Mouse (Mus musculus): ENCODE results near the gene Dpf3. TPM values are rescaled to one million over a fixed set of nuclear protein-coding genes. Genes with fewer than 3 reads are reported as not detected.

Gene Dpf3
- polyA plus RNA-seq, 1 experiment from 2014 or later: 3.0 TPM

GRCm38 (mm10) chr12:83260540-83260939 is 227.0 kb downstream of the Dpf3 start:
- H3K27me3 ChIP-seq: no peaks in the 10 kb centered on the region
- H3K36me3 ChIP-seq: no peaks in the 10 kb centered on the region
- no peak for ATAC-seq (ENCODE audit: insufficient number of reproducible peaks, insufficient read depth, low FRiP score, low TSS enrichment, low read depth)
- H3K9me3 ChIP-seq: no peaks in the 10 kb centered on the region
- no peak overlapping the region for H3K4me2 ChIP-seq
- H3K27ac ChIP-seq: no peak overlapping the region
- no peak overlapping the region for H3K9ac ChIP-seq
- H3K4me3 ChIP-seq: no peak overlapping the region
- WGBS: 67% methylated on average over 2 of the region's 2 CpGs
- H3K4me1 ChIP-seq: no peaks in the 10 kb centered on the region

- WGBS: 82% methylated on average over 4 of the region's 4 CpGs
- no peaks in the 10 kb centered on the region for H3K4me1 ChIP-seq
- no peaks in the 10 kb centered on the region for H3K36me3 ChIP-seq
- no peak overlapping the region for H3K4me2 ChIP-seq
- H3K4me3 ChIP-seq: no peak overlapping the region
- H3K27ac ChIP-seq: no peak overlapping the region
- no peaks in the 10 kb centered on the region for H3K27me3 ChIP-seq
- no peak for ATAC-seq (ENCODE audit: insufficient number of reproducible peaks, insufficient read depth, low FRiP score, low TSS enrichment, low read depth)
- no peak overlapping the region for H3K9ac ChIP-seq
- H3K9me3 ChIP-seq: no peaks in the 10 kb centered on the region
These were observed 233.1 kb downstream of the Dpf3 start for GRCm38 (mm10) chr12:83254399-83254798.

DNA sequence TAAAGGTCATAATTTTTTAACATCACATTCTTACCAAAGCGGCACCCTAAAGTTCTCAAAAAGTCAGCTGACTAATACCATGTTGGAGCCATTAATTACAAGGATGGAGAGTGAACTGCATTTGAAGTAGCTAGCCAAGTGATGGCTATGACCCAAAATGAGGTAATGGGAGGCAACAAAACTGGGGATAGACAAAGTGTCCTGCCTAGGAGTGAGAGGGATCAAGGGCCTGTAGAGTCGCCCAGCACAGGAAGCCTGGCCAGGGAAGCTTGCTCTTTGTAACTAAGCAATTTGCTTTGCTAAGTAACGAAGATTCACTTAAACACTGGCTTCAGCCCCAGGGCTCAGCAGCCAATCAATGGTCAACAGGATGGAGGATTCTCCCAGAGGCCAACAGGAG is 238.4 kb downstream of the Dpf3 start:
- H3K27ac ChIP-seq: no peak overlapping the region
- H3K27me3 ChIP-seq: no peaks in the 10 kb centered on the region
- WGBS: 70% methylated on average over 3 of the region's 3 CpGs
- no peak overlapping the region for H3K4me3 ChIP-seq
- no peaks in the 10 kb centered on the region for H3K9me3 ChIP-seq
- no peak overlapping the region for H3K4me2 ChIP-seq
- no peak for ATAC-seq (ENCODE audit: insufficient number of reproducible peaks, insufficient read depth, low FRiP score, low TSS enrichment, low read depth)
- H3K4me1 ChIP-seq: no peaks in the 10 kb centered on the region
- H3K36me3 ChIP-seq: no peaks in the 10 kb centered on the region
- H3K9ac ChIP-seq: no peak overlapping the region

DNA sequence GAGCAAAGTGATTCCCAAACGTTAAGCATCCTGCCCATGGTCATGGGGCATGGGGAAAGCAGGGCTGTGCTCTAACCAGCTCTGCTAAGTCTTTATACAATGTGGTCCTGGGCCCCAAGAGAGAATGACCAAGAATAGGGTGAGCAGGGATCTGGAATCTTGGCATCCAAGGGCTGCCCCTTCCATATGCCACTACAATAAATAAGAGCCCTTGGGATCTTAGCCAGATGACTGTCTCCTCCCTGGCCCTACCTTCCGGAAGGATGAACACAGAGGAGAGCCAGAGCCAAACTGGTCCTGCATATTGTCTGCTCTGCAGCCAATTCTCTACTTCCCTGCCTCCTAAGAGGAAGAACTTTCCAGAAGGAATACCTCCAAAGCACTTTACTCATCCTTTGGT is 238.9 kb downstream of the Dpf3 start:
- WGBS: 79% methylated on average over 2 of the region's 2 CpGs
- H3K9ac ChIP-seq: no peak overlapping the region
- H3K4me1 ChIP-seq: no peaks in the 10 kb centered on the region
- no peak for ATAC-seq (ENCODE audit: insufficient number of reproducible peaks, insufficient read depth, low FRiP score, low TSS enrichment, low read depth)
- no peak overlapping the region for H3K27ac ChIP-seq
- no peak overlapping the region for H3K4me2 ChIP-seq
- no peak overlapping the region for H3K4me3 ChIP-seq
- no peaks in the 10 kb centered on the region for H3K36me3 ChIP-seq
- no peaks in the 10 kb centered on the region for H3K27me3 ChIP-seq
- H3K9me3 ChIP-seq: no peaks in the 10 kb centered on the region

DNA sequence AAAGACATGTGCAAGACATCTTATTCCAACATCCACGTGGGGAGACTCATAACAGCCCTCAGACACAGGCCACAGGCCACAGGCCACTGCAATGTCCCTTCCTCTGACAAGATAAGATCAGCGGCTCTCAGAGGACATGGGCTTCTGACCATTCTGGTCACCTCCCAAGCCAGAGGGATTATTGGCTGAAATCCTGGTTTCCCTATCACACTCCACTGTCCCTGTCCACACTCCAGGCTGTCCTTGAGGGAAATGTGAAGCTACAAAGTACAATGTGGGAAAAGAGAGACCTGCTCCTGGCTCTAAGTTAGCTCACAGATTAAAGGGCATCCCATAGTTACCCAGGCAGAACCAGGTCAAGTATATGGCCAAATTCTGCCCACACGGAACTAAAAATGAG is 239.8 kb downstream of the Dpf3 start:
- ATAC-seq (ENCODE audit: insufficient number of reproducible peaks, insufficient read depth, low FRiP score, low TSS enrichment, low read depth): no peak
- no peak overlapping the region for H3K4me2 ChIP-seq
- no peaks in the 10 kb centered on the region for H3K27me3 ChIP-seq
- H3K9ac ChIP-seq: no peak overlapping the region
- H3K4me3 ChIP-seq: no peak overlapping the region
- 85% methylated on average over 3 of the region's 3 CpGs for WGBS
- no peak overlapping the region for H3K27ac ChIP-seq
- H3K4me1 ChIP-seq: no peaks in the 10 kb centered on the region
- no peaks in the 10 kb centered on the region for H3K36me3 ChIP-seq
- H3K9me3 ChIP-seq: no peaks in the 10 kb centered on the region

- Histone ChIP-seq H3K4me1 (no peaks in the 10 kb centered on the region), H3K36me3 (no peaks in the 10 kb centered on the region), H3K27ac (no peak overlapping the region), H3K27me3 (no peaks in the 10 kb centered on the region), H3K9ac (no peak overlapping the region), H3K4me2 (no peak overlapping the region), H3K4me3 (no peak overlapping the region), H3K9me3 (no peaks in the 10 kb centered on the region)
- WGBS: 69% methylated on average over 3 of the region's 3 CpGs
- ATAC-seq (ENCODE audit: insufficient number of reproducible peaks, insufficient read depth, low FRiP score, low TSS enrichment, low read depth): no peak
These were observed 246.5 kb downstream of the Dpf3 start for GRCm38 (mm10) chr12:83241022-83241421.

DNA sequence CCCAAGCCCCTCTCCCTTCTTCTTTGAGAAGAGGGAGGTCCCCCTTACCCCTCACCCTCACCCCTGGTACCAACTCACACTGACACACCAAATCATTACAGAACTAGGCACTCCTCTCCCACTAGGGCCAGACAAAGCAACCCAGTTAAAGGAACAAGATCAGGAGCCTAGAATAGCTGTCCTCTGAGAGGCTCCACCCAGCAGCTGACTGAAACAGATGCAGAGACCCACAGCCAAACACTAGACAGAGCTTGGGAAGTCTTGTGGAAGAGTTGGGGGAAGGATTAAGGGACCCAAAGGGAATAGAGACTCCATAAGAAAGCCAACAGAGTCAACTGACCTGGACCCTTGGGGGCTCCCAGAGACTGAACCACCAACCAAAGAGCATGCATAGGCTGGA is 246.9 kb downstream of the Dpf3 start:
- Histone ChIP-seq H3K27me3 (no peaks in the 10 kb centered on the region), H3K4me1 (no peaks in the 10 kb centered on the region), H3K9me3 (no peaks in the 10 kb centered on the region), H3K9ac (no peak overlapping the region), H3K4me2 (no peak overlapping the region), H3K27ac (no peak overlapping the region), H3K4me3 (no peak overlapping the region), H3K36me3 (no peaks in the 10 kb centered on the region)
- ATAC-seq (ENCODE audit: insufficient number of reproducible peaks, insufficient read depth, low FRiP score, low TSS enrichment, low read depth): no peak

GRCm38 (mm10) chr12:83235781-83236180 is 251.7 kb downstream of the Dpf3 start:
- Histone ChIP-seq H3K9ac (no peak overlapping the region), H3K9me3 (no peaks in the 10 kb centered on the region), H3K4me3 (no peak overlapping the region), H3K4me2 (no peak overlapping the region), H3K4me1 (no peaks in the 10 kb centered on the region), H3K27me3 (no peaks in the 10 kb centered on the region), H3K36me3 (no peaks in the 10 kb centered on the region), H3K27ac (no peak overlapping the region)
- no peak for ATAC-seq (ENCODE audit: insufficient number of reproducible peaks, insufficient read depth, low FRiP score, low TSS enrichment, low read depth)
- WGBS: 91% methylated on average over 6 of the region's 6 CpGs

DNA sequence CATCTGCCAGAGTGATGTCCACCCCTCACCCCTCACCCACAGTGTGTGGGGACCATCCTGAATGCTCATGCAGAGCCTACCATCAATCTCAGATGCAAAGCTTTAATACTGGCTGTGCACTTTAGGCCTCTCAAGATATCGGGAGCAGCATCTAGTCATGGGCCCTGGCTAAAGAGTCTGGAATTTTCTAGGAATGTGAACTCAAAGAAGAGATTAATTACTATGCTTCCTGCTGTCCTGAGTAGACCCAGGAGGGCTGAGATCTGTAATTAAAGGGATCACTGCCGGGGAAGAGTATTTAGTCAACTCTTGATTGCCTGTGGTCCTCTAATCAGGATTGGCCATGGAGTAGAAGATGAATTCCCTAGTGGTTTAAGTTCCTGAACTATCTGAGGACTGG is 252.5 kb downstream of the Dpf3 start:
- WGBS: 45% methylated on average over 2 of the region's 2 CpGs
- H3K4me2 ChIP-seq: no peak overlapping the region
- no peaks in the 10 kb centered on the region for H3K4me1 ChIP-seq
- H3K27ac ChIP-seq: no peak overlapping the region
- no peaks in the 10 kb centered on the region for H3K36me3 ChIP-seq
- no peak overlapping the region for H3K9ac ChIP-seq
- H3K27me3 ChIP-seq: no peaks in the 10 kb centered on the region
- H3K9me3 ChIP-seq: 0 out of 2 replicates have a peak, but pooled peaks cover 3% of the 10 kb centered on the region
- no peak for ATAC-seq (ENCODE audit: insufficient number of reproducible peaks, insufficient read depth, low FRiP score, low TSS enrichment, low read depth)
- no peak overlapping the region for H3K4me3 ChIP-seq

DNA sequence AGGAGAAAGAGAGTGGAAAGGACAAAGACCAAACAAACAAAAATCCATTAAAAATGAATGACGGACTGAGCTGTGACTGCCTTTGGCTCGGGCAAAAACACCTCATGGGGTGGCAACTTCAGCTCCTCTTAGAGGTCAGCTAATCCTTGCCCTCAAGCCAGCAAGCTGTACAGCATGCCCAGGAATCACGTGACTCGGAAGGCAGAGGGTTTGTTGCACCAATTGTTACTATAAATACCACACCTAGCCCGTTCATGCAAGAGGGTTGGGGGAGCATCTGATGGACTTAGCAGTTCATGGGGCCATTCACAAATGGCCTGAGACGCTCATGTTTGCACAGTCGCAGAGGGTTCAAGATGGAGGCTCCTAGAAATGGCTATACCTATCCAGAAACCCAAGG is 253.9 kb downstream of the Dpf3 start:
- Histone ChIP-seq H3K4me1 (no peaks in the 10 kb centered on the region), H3K9me3 (0 out of 2 replicates have a peak, but pooled peaks cover 3% of the 10 kb centered on the region), H3K4me3 (no peak overlapping the region), H3K4me2 (no peak overlapping the region), H3K36me3 (no peaks in the 10 kb centered on the region), H3K27ac (no peak overlapping the region), H3K27me3 (no peaks in the 10 kb centered on the region), H3K9ac (no peak overlapping the region)
- 58% methylated on average over 7 of the region's 7 CpGs for WGBS
- ATAC-seq (ENCODE audit: insufficient number of reproducible peaks, insufficient read depth, low FRiP score, low TSS enrichment, low read depth): no peak

DNA sequence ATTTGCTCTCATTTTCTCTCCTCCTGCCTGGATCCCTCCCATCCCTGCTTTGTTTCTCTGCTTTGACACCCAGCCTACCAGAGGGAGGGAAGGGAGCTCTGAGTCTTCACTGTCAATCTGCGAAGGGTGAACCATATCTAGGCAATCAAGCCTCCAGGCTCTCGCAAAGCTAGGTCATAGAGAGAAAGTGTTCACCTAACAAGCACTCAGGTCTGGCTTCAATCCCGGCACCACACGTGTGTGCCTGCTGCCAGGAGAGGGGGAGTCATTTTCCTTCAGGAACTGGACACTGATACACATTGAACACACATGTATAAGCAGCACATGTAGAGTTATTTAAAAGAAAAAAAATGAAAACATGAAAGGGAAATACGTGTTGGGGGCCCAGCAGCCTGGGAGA is 254.6 kb downstream of the Dpf3 start:
- H3K4me3 ChIP-seq: no peak overlapping the region
- 0 out of 2 replicates have a peak, but pooled peaks cover 3% of the 10 kb centered on the region for H3K9me3 ChIP-seq
- H3K4me1 ChIP-seq: no peaks in the 10 kb centered on the region
- ATAC-seq (ENCODE audit: insufficient number of reproducible peaks, insufficient read depth, low FRiP score, low TSS enrichment, low read depth): no peak
- WGBS: 51% methylated on average over 5 of the region's 5 CpGs
- no peak overlapping the region for H3K9ac ChIP-seq
- no peaks in the 10 kb centered on the region for H3K27me3 ChIP-seq
- H3K36me3 ChIP-seq: no peaks in the 10 kb centered on the region
- H3K4me2 ChIP-seq: no peak overlapping the region
- no peak overlapping the region for H3K27ac ChIP-seq

GRCm38 (mm10) chr12:83231258-83231657 is 256.3 kb downstream of the Dpf3 start:
- Histone ChIP-seq H3K4me1 (no peaks in the 10 kb centered on the region), H3K27ac (no peak overlapping the region), H3K36me3 (no peaks in the 10 kb centered on the region), H3K9ac (no peak overlapping the region), H3K9me3 (0 out of 2 replicates have a peak, but pooled peaks cover 3% of the 10 kb centered on the region), H3K4me2 (no peak overlapping the region), H3K4me3 (no peak overlapping the region), H3K27me3 (no peaks in the 10 kb centered on the region)
- WGBS: 78% methylated on average over 4 of the region's 4 CpGs
- ATAC-seq (ENCODE audit: insufficient number of reproducible peaks, insufficient read depth, low FRiP score, low TSS enrichment, low read depth): no peak

- no peak overlapping the region for H3K27ac ChIP-seq
- H3K9me3 ChIP-seq: 0 out of 2 replicates have a peak, but pooled peaks cover 3% of the 10 kb centered on the region
- 85% methylated on average over 6 of the region's 6 CpGs for WGBS
- ATAC-seq (ENCODE audit: insufficient number of reproducible peaks, insufficient read depth, low FRiP score, low TSS enrichment, low read depth): no peak
- H3K9ac ChIP-seq: no peak overlapping the region
- H3K4me2 ChIP-seq: no peak overlapping the region
- H3K4me3 ChIP-seq: no peak overlapping the region
- no peaks in the 10 kb centered on the region for H3K4me1 ChIP-seq
- no peaks in the 10 kb centered on the region for H3K27me3 ChIP-seq
- H3K36me3 ChIP-seq: no peaks in the 10 kb centered on the region
These were observed 257.8 kb downstream of the Dpf3 start for GRCm38 (mm10) chr12:83229683-83230082.
